Mouse (Mus musculus): ENCODE measurements at regions not wholly inside any gene's neighbourhood (a gene's known extent, or its start where the extent isn't known, plus 50 kb on each side); places are given as distances from the start of the nearest gene placed in this dataset.

DNA sequence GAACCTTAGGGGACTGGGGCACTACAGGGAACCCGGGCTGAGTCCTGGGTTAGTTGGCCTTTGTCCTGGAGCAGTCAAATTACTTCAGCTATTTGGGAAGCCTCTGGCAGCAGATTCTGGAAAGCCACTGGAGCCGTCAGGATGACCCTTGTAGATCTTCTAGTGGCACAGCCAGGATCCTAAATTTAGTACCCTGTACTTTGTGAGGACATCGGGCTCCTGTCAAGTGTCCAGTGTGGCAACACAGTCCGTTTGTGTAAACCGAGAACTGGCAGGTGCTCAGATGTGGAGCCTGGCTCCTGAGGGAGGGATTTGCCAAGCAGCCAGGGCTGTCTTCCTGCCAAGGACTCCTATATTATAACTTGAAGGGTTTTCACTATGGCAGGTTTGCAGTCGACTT lies 76.8 kb upstream of the Pced1b start:
- no peak for TF ChIP-seq CTCF (IDR thresholded peaks at IDR 0.05; ENCODE audit: insufficient read depth, low read depth, low read length)
- TF ChIP-seq POLR2A (IDR thresholded peaks at IDR 0.05; ENCODE audit: insufficient read depth, low read depth, low read length) = no peak
- 64% methylated on average over 6 of the region's 6 CpGs for WGBS
- Histone ChIP-seq H3K4me1 (ENCODE audit: control insufficient read depth, insufficient read depth, low read length) (no peaks in the 10 kb centered on the region), H3K4me3 (ENCODE audit: insufficient read depth, low read depth, low read length) (no peak overlapping the region), H3K27ac (ENCODE audit: insufficient read depth, low read depth, low read length) (no peak overlapping the region)

DNA sequence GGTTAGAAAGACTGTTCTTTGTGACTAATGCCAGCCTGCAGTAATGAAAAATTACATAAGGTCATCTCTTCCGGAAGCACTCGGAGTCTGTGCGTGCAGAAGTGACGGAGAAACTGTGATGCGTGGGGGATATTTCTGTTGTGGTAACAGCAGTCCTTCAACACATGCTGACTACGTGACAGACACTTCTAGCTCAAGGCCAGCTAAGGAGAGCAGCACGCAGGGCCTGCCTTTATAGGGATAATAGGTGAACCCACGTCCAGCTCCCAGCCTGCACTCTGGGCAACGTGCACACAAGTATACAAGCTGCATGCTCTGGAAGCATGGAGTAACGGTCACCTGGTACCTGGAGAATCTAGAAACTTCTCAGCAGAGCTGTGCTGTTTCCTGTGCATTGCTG lies 77.5 kb upstream of the Pced1b start:
- TF ChIP-seq POLR2A (IDR thresholded peaks at IDR 0.05; ENCODE audit: insufficient read depth, low read depth, low read length) (no peak), CTCF (IDR thresholded peaks at IDR 0.05; ENCODE audit: insufficient read depth, low read depth, low read length) (no peak)
- Histone ChIP-seq H3K4me1 (ENCODE audit: control insufficient read depth, insufficient read depth, low read length) (no peaks in the 10 kb centered on the region), H3K27ac (ENCODE audit: insufficient read depth, low read depth, low read length) (no peak overlapping the region), H3K4me3 (ENCODE audit: insufficient read depth, low read depth, low read length) (no peak overlapping the region)
- WGBS = 93% methylated on average over 10 of the region's 10 CpGs

DNA sequence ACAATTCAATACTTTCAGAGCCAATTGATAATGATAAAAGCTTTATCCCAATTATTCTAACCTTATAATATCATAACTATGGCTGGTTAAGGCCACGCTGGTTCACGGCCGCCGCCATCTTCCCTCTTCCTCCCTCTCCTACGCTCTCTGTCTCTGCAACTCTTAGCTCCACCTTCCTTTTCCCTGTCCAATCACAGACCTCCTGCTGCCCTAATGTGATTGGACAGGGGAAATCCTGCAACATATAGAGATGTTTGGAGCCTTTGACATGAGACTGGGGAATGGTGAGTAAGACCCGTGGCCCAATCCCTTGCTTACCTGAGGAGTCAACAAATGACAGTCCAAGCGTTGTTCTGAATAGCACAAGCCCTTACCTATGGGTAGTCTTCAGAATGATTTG lies 79.8 kb upstream of the Pced1b start:
- no peak for TF ChIP-seq POLR2A (IDR thresholded peaks at IDR 0.05; ENCODE audit: insufficient read depth, low read depth, low read length)
- H3K4me1 ChIP-seq (ENCODE audit: control insufficient read depth, insufficient read depth, low read length) = no peaks in the 10 kb centered on the region
- no peak overlapping the region for H3K27ac ChIP-seq (ENCODE audit: insufficient read depth, low read depth, low read length)
- WGBS = 98% methylated on average over 7 of the region's 7 CpGs
- no peak overlapping the region for H3K4me3 ChIP-seq (ENCODE audit: insufficient read depth, low read depth, low read length)

DNA sequence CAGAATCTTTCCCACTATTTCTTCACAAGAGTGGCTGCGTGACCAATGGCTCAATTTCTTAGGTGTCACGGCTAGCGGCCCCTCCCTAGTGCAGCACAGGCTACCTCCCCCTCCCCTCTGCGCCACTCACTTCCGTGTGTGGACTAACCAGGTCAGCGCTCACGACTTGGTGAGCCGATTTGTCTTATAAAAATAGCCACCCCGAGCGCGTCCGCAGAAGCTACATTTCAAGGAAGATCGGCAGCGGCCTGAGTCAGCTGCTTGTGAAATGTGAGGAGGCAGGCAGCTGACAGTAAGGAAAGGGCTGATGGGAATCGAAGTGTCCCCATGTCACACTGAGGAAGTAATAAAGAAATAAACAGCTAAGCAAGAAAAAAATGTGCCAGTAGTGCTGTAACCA lies 82.3 kb upstream of the Pced1b start:
- Histone ChIP-seq H3K4me3 (ENCODE audit: insufficient read depth, low read depth, low read length) (no peak overlapping the region), H3K27ac (ENCODE audit: insufficient read depth, low read depth, low read length) (no peak overlapping the region), H3K4me1 (ENCODE audit: control insufficient read depth, insufficient read depth, low read length) (no peaks in the 10 kb centered on the region)
- 83% methylated on average over 15 of the region's 15 CpGs for WGBS
- TF ChIP-seq CTCF (IDR thresholded peaks at IDR 0.05; ENCODE audit: insufficient read depth, low read depth, low read length) (no peak), POLR2A (IDR thresholded peaks at IDR 0.05; ENCODE audit: insufficient read depth, low read depth, low read length) (no peak)

DNA sequence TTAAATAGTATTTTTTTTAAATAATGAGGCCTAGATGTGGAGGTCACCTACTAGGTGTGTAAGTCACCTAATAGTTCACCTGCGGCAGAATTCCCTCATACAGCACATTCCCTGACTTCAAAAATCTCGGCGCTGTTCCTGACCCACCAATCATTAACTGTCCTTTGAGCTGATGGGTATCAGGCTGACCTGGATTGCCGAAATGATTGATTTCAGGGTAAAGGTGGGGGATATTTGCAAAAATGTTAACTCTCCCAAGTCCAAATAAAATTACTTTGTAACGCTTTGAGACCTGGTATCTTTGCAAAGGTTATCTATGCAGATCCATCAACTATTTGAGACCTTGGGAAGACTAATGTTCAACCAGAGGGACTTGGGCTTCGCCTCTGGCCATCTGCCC lies 82.9 kb upstream of the Pced1b start:
- WGBS = 99% methylated on average over 6 of the region's 6 CpGs
- no peak overlapping the region for H3K4me3 ChIP-seq (ENCODE audit: insufficient read depth, low read depth, low read length)
- no peak overlapping the region for H3K27ac ChIP-seq (ENCODE audit: insufficient read depth, low read depth, low read length)
- no peaks in the 10 kb centered on the region for H3K4me1 ChIP-seq (ENCODE audit: control insufficient read depth, insufficient read depth, low read length)
- TF ChIP-seq POLR2A (IDR thresholded peaks at IDR 0.05; ENCODE audit: insufficient read depth, low read depth, low read length) (no peak), CTCF (IDR thresholded peaks at IDR 0.05; ENCODE audit: insufficient read depth, low read depth, low read length) (no peak)

DNA sequence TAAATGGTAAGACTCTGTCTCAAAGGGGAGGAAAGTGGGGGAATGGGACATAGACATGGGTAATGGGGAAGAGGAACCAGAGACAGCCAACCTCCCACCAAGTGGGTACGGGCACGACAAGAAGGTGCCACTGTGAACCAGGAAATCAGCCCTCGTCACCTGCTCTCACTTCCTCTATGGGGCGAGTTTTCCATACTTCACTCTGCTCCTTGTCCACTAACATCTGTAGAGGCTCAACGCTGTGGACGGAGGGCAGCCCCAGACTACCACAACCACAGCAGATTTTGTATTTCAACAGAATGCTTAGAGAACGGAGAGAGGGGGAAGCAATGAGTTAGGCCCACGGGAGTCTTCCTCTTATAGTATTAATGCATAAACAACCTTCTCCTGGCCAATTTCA lies 83.8 kb upstream of the Pced1b start:
- Histone ChIP-seq H3K4me1 (ENCODE audit: control insufficient read depth, insufficient read depth, low read length) (0 out of 2 replicates have a peak, but pooled peaks cover 2% of the 10 kb centered on the region), H3K27ac (ENCODE audit: insufficient read depth, low read depth, low read length) (no peak overlapping the region), H3K4me3 (ENCODE audit: insufficient read depth, low read depth, low read length) (no peak overlapping the region)
- WGBS = 95% methylated on average over 8 of the region's 8 CpGs
- no peak for TF ChIP-seq POLR2A (IDR thresholded peaks at IDR 0.05; ENCODE audit: insufficient read depth, low read depth, low read length)
- TF ChIP-seq CTCF (IDR thresholded peaks at IDR 0.05; ENCODE audit: insufficient read depth, low read depth, low read length) = no peak

DNA sequence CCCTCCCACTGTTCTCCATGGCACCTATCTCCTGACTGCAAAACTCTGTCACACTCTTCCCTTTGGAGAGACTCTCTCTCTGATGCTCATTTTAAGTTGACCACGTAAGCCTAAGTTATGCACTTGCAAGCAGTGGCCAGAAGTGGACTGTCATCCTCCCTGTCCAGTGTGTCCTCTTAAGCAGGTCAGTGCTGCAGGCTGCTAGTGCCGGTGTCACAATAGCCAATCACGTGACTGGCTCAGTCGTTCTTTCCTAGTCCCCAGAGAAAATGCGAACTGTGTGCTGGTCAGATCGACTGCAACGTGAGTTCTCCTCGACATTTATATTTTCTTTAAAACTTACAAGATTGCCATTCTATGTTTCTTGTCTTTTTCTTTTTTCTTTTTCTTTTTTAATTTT lies 84.6 kb upstream of the Pced1b start:
- WGBS = 88% methylated on average over 8 of the region's 8 CpGs
- Histone ChIP-seq H3K4me3 (ENCODE audit: insufficient read depth, low read depth, low read length) (no peak overlapping the region), H3K27ac (ENCODE audit: insufficient read depth, low read depth, low read length) (no peak overlapping the region), H3K4me1 (ENCODE audit: control insufficient read depth, insufficient read depth, low read length) (peaks cover 6% of the 10 kb centered on the region; the same call in 1 of the 2 replicates)
- TF ChIP-seq POLR2A (IDR thresholded peaks at IDR 0.05; ENCODE audit: insufficient read depth, low read depth, low read length) (no peak), CTCF (IDR thresholded peaks at IDR 0.05; ENCODE audit: insufficient read depth, low read depth, low read length) (no peak)

DNA sequence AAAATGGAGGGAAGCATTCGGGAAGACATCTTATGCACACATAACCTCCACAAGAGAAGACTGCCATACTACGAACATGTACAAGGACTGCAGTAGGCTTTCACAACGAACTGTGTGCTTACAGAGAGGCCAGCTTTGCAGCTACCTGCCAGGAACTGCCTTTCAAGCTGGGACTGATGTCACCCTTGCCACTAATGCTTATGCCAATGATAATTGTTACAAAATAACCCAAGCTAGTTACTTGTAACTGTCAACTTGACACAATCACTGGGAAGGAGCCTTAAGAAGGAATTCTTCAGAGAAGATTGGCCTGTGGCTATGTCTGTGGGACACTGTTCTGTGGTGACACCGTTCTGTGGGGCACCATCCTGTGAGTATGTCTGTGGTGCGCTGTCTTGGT lies 85.4 kb upstream of the Pced1b start:
- TF ChIP-seq CTCF (IDR thresholded peaks at IDR 0.05; ENCODE audit: insufficient read depth, low read depth, low read length) = no peak
- no peak for TF ChIP-seq POLR2A (IDR thresholded peaks at IDR 0.05; ENCODE audit: insufficient read depth, low read depth, low read length)
- 88% methylated on average over 5 of the region's 5 CpGs for WGBS
- H3K27ac ChIP-seq (ENCODE audit: insufficient read depth, low read depth, low read length) = no peak overlapping the region
- H3K4me1 ChIP-seq (ENCODE audit: control insufficient read depth, insufficient read depth, low read length) = peaks cover 6% of the 10 kb centered on the region; the same call in 1 of the 2 replicates
- no peak overlapping the region for H3K4me3 ChIP-seq (ENCODE audit: insufficient read depth, low read depth, low read length)

DNA sequence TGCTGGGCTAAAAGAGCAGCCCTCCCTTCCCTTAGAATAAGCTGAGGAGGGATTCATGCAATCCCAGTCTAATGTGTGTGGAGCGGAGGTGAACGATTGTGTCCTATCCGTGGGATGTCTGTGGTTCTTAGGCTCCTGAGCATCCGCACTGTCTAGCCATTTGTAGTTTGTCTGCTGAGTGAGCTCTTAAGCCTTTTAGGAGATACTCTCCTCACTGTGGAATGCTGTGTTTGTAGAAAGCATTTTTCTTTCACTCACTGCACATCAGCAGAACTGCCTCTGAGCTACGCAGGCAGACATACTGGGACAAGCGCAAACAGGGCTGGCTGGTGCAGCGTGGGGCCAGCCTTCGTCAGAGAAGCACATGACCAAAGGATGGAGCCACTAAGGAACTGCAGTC lies 94.6 kb upstream of the Pced1b start:
- 56% methylated on average over 8 of the region's 8 CpGs for WGBS

DNA sequence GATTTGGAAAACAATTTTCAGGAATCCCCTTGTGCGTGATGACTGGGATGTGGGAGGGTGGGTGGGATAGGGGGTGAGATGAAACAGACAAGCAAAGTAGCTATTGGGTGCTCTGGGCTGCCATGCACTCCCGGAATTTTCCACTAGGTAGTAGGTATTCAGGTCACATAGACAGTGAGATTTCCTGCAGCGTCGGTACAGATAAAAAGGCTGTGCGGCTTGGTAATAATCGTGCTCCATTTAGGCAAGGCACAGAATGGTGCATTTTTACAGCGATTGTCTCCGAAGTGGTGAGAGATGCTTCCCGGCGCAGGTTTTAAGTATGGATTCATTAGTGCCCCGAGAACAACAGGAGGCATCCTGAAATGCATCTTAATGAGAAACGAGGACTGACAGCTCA lies 95.1 kb upstream of the Pced1b start:
- Histone ChIP-seq H3K27ac (ENCODE audit: insufficient read depth, low read depth, low read length) (no peak overlapping the region), H3K4me1 (ENCODE audit: control insufficient read depth, insufficient read depth, low read length) (0 out of 2 replicates have a peak, but pooled peaks cover 4% of the 10 kb centered on the region), H3K4me3 (ENCODE audit: insufficient read depth, low read depth, low read length) (no peak overlapping the region)
- 33% methylated on average over 12 of the region's 12 CpGs for WGBS
- no peak for TF ChIP-seq CTCF (IDR thresholded peaks at IDR 0.05; ENCODE audit: insufficient read depth, low read depth, low read length)
- no peak for TF ChIP-seq POLR2A (IDR thresholded peaks at IDR 0.05; ENCODE audit: insufficient read depth, low read depth, low read length)

More for the DNA sequence above, 94.6 kb upstream of the Pced1b start:
- Histone ChIP-seq H3K4me3 (ENCODE audit: insufficient read depth, low read depth, low read length) (no peak overlapping the region), H3K4me1 (ENCODE audit: control insufficient read depth, insufficient read depth, low read length) (0 out of 2 replicates have a peak, but pooled peaks cover 4% of the 10 kb centered on the region), H3K27ac (ENCODE audit: insufficient read depth, low read depth, low read length) (no peak overlapping the region)
- TF ChIP-seq CTCF (IDR thresholded peaks at IDR 0.05; ENCODE audit: insufficient read depth, low read depth, low read length) (no peak), POLR2A (IDR thresholded peaks at IDR 0.05; ENCODE audit: insufficient read depth, low read depth, low read length) (no peak)

Data from olfactory bulb, adult 2 months (tissue).